Mouse (Mus musculus): Measurements from ENCODE around the gene Prss36. TPM values are rescaled to one million over a fixed set of nuclear protein-coding genes. Genes with fewer than 3 reads are reported as not detected.
A peak's percentile ranks its signal among the peaks of the same experiment; 100 is the strongest.

The Prss36 gene
- polyA plus RNA-seq, 1 experiment from 2014 or later = 13.7 TPM

- WGBS = 0% methylated on average over 26 of the region's 26 CpGs
- ATAC-seq (ENCODE audit: low read depth) = peak; percentile 98
These were observed 51.1 kb downstream of the Prss36 start, which contains the start of the genes Gm21974 and Vkorc1 for GRCm38 (mm10) chr7:127895442-127895841. Gene Gm21974, minus strand, starts transcription at chr7:127895454. Gene Vkorc1, minus strand, starts transcription at chr7:127895617.

GRCm38 (mm10) chr7:127894480-127894879, 52.0 kb downstream of the Prss36 start:
- Histone ChIP-seq H3K27me3 (no peaks in the 10 kb centered on the region), H3K9ac (peak overlapping the region; percentile 80), H3K4me2 (peak overlapping the region; percentile 84), H3K27ac (replicated peaks) (no peak overlapping the region), H3K9me3 (no peaks in the 10 kb centered on the region), H3K36me3 (peaks cover 38% of the 10 kb centered on the region), H3K4me1 (replicated peaks) (peaks cover 11% of the 10 kb centered on the region), H3K4me3 (peak overlapping the region; percentile 65)
- ATAC-seq (ENCODE audit: low read depth) = no peak
- 88% methylated on average over 5 of the region's 5 CpGs for WGBS

More at GRCm38 (mm10) chr7:127895442-127895841, 51.1 kb downstream of the Prss36 start, which contains the start of the genes Gm21974 and Vkorc1:
- Histone ChIP-seq H3K36me3 (peaks cover 29% of the 10 kb centered on the region), H3K27me3 (no peaks in the 10 kb centered on the region), H3K4me2 (peak within 1 kb of the TSS; percentile 84), H3K9me3 (no peaks in the 10 kb centered on the region), H3K4me3 (peak within 1 kb of the TSS; percentile 65), H3K9ac (peak within 1 kb of the TSS; percentile 80), H3K27ac (replicated peaks) (peak within 1 kb of the TSS; percentile 84), H3K4me1 (replicated peaks) (peaks cover 11% of the 10 kb centered on the region)

GRCm38 (mm10) chr7:127890798-127891197, 55.7 kb downstream of the Prss36 start, which contains the start of gene Prss53:
Gene Prss53, minus strand, starts transcription at chr7:127890970.
- Histone ChIP-seq H3K4me3 (no peak within 1 kb of the TSS), H3K27ac (replicated peaks) (no peak within 1 kb of the TSS), H3K9ac (no peak within 1 kb of the TSS), H3K36me3 (peaks cover 74% of the 10 kb centered on the region), H3K4me1 (replicated peaks) (peaks cover 22% of the 10 kb centered on the region), H3K27me3 (no peaks in the 10 kb centered on the region), H3K9me3 (no peaks in the 10 kb centered on the region), H3K4me2 (no peak within 1 kb of the TSS)
- ATAC-seq (ENCODE audit: low read depth) = no peak
- 44% methylated on average over 4 of the region's 4 CpGs for WGBS

GRCm38 (mm10) chr7:127888821-127889220, 57.7 kb downstream of the Prss36 start:
- Histone ChIP-seq H3K36me3 (peaks cover 94% of the 10 kb centered on the region), H3K9me3 (no peaks in the 10 kb centered on the region), H3K27me3 (no peaks in the 10 kb centered on the region), H3K4me2 (no peak overlapping the region), H3K27ac (replicated peaks) (no peak overlapping the region), H3K9ac (no peak overlapping the region), H3K4me1 (replicated peaks) (peaks cover 30% of the 10 kb centered on the region), H3K4me3 (no peak overlapping the region)
- 80% methylated on average over 3 of the region's 3 CpGs for WGBS
- no peak for ATAC-seq (ENCODE audit: low read depth)

- peaks cover 95% of the 10 kb centered on the region for H3K36me3 ChIP-seq
- no peak overlapping the region for H3K4me3 ChIP-seq
- H3K4me2 ChIP-seq = no peak overlapping the region
- no peak overlapping the region for H3K9ac ChIP-seq
- H3K27ac ChIP-seq (replicated peaks) = no peak overlapping the region
- peaks cover 40% of the 10 kb centered on the region for H3K4me1 ChIP-seq (replicated peaks)
- ATAC-seq (ENCODE audit: low read depth) = no peak
- no peaks in the 10 kb centered on the region for H3K27me3 ChIP-seq
- H3K9me3 ChIP-seq = no peaks in the 10 kb centered on the region
- 83% methylated on average over 3 of the region's 3 CpGs for WGBS
These were observed 58.7 kb downstream of the Prss36 start for GRCm38 (mm10) chr7:127887781-127888180.

GRCm38 (mm10) chr7:127887191-127887590, 59.3 kb downstream of the Prss36 start:
- H3K27ac ChIP-seq (replicated peaks) = no peak overlapping the region
- 89% methylated on average over 8 of the region's 8 CpGs for WGBS
- H3K9me3 ChIP-seq = no peaks in the 10 kb centered on the region
- no peak for ATAC-seq (ENCODE audit: low read depth)
- no peak overlapping the region for H3K4me3 ChIP-seq
- H3K36me3 ChIP-seq = peaks cover 96% of the 10 kb centered on the region
- H3K4me1 ChIP-seq (replicated peaks) = peaks cover 45% of the 10 kb centered on the region
- no peaks in the 10 kb centered on the region for H3K27me3 ChIP-seq
- no peak overlapping the region for H3K4me2 ChIP-seq
- H3K9ac ChIP-seq = no peak overlapping the region

- no peak for ATAC-seq (ENCODE audit: low read depth)
- H3K4me1 ChIP-seq (replicated peaks) = peaks cover 51% of the 10 kb centered on the region
- no peak overlapping the region for H3K9ac ChIP-seq
- H3K9me3 ChIP-seq = no peaks in the 10 kb centered on the region
- no peak overlapping the region for H3K4me2 ChIP-seq
- H3K27me3 ChIP-seq = no peaks in the 10 kb centered on the region
- peaks cover 97% of the 10 kb centered on the region for H3K36me3 ChIP-seq
- no peak overlapping the region for H3K4me3 ChIP-seq
- no peak overlapping the region for H3K27ac ChIP-seq (replicated peaks)
- 94% methylated on average over 6 of the region's 6 CpGs for WGBS
These were observed 60.0 kb downstream of the Prss36 start for GRCm38 (mm10) chr7:127886551-127886950.

GRCm38 (mm10) chr7:127885951-127886350, 60.6 kb downstream of the Prss36 start:
- no peak overlapping the region for H3K4me3 ChIP-seq
- H3K4me1 ChIP-seq (replicated peaks) = peaks cover 51% of the 10 kb centered on the region
- no peaks in the 10 kb centered on the region for H3K27me3 ChIP-seq
- peaks cover 98% of the 10 kb centered on the region for H3K36me3 ChIP-seq
- WGBS = 71% methylated on average over 6 of the region's 6 CpGs
- no peak overlapping the region for H3K9ac ChIP-seq
- no peak overlapping the region for H3K27ac ChIP-seq (replicated peaks)
- no peak overlapping the region for H3K4me2 ChIP-seq
- no peaks in the 10 kb centered on the region for H3K9me3 ChIP-seq
- ATAC-seq (ENCODE audit: low read depth) = no peak

Other genes starting within 250 kb of the Prss36 start
- 41.2 and 44.9 TPM in 2 replicates for gene Bcl7c, start 237.8 kb downstream of the Prss36 start, polyA plus RNA-seq (2015; fragmentation: Nextera tagmentation; extraction: Ambion mirVana)
- gene Ctf1, start 234.0 kb downstream of the Prss36 start, polyA plus RNA-seq (2015; fragmentation: Nextera tagmentation; extraction: Ambion mirVana) = 4.5 and 4.9 TPM in 2 replicates
- not detected in 2 replicates for gene Ctf2, start 214.6 kb downstream of the Prss36 start, polyA plus RNA-seq (2015; fragmentation: Nextera tagmentation; extraction: Ambion mirVana)
- 8.0 and 8.8 TPM in 2 replicates for gene Fbxl19, start 202.2 kb downstream of the Prss36 start, polyA plus RNA-seq (2015; fragmentation: Nextera tagmentation; extraction: Ambion mirVana)
- 9.7 and 9.9 TPM in 2 replicates for gene Orai3, start 176.9 kb downstream of the Prss36 start, polyA plus RNA-seq (2015; fragmentation: Nextera tagmentation; extraction: Ambion mirVana)
- gene Setd1a, start 170.1 kb downstream of the Prss36 start, polyA plus RNA-seq (2015; fragmentation: Nextera tagmentation; extraction: Ambion mirVana) = 19.0 and 20.9 TPM in 2 replicates
- gene Gm49388, start 161.1 kb downstream of the Prss36 start, polyA plus RNA-seq (2015; fragmentation: Nextera tagmentation; extraction: Ambion mirVana) = not detected in 2 replicates
- gene Hsd3b7, start 146.1 kb downstream of the Prss36 start, polyA plus RNA-seq (2015; fragmentation: Nextera tagmentation; extraction: Ambion mirVana) = 9.5 and 9.8 TPM in 2 replicates
- 18.9 and 25.4 TPM in 2 replicates for gene Stx4a, start 122.4 kb downstream of the Prss36 start, polyA plus RNA-seq (2015; fragmentation: Nextera tagmentation; extraction: Ambion mirVana)
- 38.4 and 39.8 TPM in 2 replicates for gene Stx1b, start 122.2 kb downstream of the Prss36 start, polyA plus RNA-seq (2015; fragmentation: Nextera tagmentation; extraction: Ambion mirVana)
- gene Zfp646, start 70.5 kb downstream of the Prss36 start, polyA plus RNA-seq (2015; fragmentation: Nextera tagmentation; extraction: Ambion mirVana) = 10.2 and 12.0 TPM in 2 replicates
- 32.5 and 35.1 TPM in 2 replicates for gene Zfp668, start 69.9 kb downstream of the Prss36 start, polyA plus RNA-seq (2015; fragmentation: Nextera tagmentation; extraction: Ambion mirVana)
- gene Prss53, start 55.8 kb downstream of the Prss36 start, polyA plus RNA-seq (2015; fragmentation: Nextera tagmentation; extraction: Ambion mirVana) = 0.70 and 0.87 TPM in 2 replicates
- gene Gm21974, start 51.3 kb downstream of the Prss36 start, polyA plus RNA-seq (2015; fragmentation: Nextera tagmentation; extraction: Ambion mirVana) = not detected in 2 replicates
- 73.8 and 77.6 TPM in 2 replicates for gene Vkorc1, start 51.1 kb downstream of the Prss36 start, polyA plus RNA-seq (2015; fragmentation: Nextera tagmentation; extraction: Ambion mirVana)
- gene Bckdk, start 42.6 kb downstream of the Prss36 start, polyA plus RNA-seq (2015; fragmentation: Nextera tagmentation; extraction: Ambion mirVana) = 55.3 and 64.4 TPM in 2 replicates
- 47.1 and 55.8 TPM in 2 replicates for gene Kat8, start 34.2 kb downstream of the Prss36 start, polyA plus RNA-seq (2015; fragmentation: Nextera tagmentation; extraction: Ambion mirVana)
- gene Prss8, start 16.6 kb downstream of the Prss36 start, polyA plus RNA-seq (2015; fragmentation: Nextera tagmentation; extraction: Ambion mirVana) = 0.18 and 0.58 TPM in 2 replicates
- 376 and 434 TPM in 2 replicates for gene Fus, start 20.7 kb upstream of the Prss36 start, polyA plus RNA-seq (2015; fragmentation: Nextera tagmentation; extraction: Ambion mirVana)
- gene Pycard, start 47.1 kb upstream of the Prss36 start, polyA plus RNA-seq (2015; fragmentation: Nextera tagmentation; extraction: Ambion mirVana) = 7.0 and 7.4 TPM in 2 replicates
- 0.33 TPM in 1 of 2 replicates, not detected in the other for gene Trim72, start 57.2 kb upstream of the Prss36 start, polyA plus RNA-seq (2015; fragmentation: Nextera tagmentation; extraction: Ambion mirVana)
- gene Itgam, start 115.9 kb upstream of the Prss36 start, polyA plus RNA-seq (2015; fragmentation: Nextera tagmentation; extraction: Ambion mirVana) = 0.98 and 1.0 TPM in 2 replicates
- gene Gm49368, start 116.0 kb upstream of the Prss36 start, polyA plus RNA-seq (2015; fragmentation: Nextera tagmentation; extraction: Ambion mirVana) = not detected in 2 replicates
- gene Itgax, start 182.8 kb upstream of the Prss36 start, polyA plus RNA-seq (2015; fragmentation: Nextera tagmentation; extraction: Ambion mirVana) = 0.11 TPM in 1 of 2 replicates, not detected in the other
- gene Itgad, start 207.7 kb upstream of the Prss36 start, polyA plus RNA-seq (2015; fragmentation: Nextera tagmentation; extraction: Ambion mirVana) = not detected in 2 replicates